Mouse (Mus musculus): ENCODE measurements around the gene Klk1. TPM values are rescaled to one million over a fixed set of nuclear protein-coding genes. Genes with fewer than 3 reads are reported as not detected.

Gene Klk1
- polyA plus RNA-seq, 1 experiment from 2014 or later: not detected

Other genes starting within 250 kb of the Klk1 start
- gene Klk1b9, start 249.3 kb upstream of the Klk1 start, polyA plus RNA-seq (2016; fragmentation: Nextera tagmentation; extraction: Ambion mirVana): not detected in 2 replicates
- not detected in 2 replicates for gene Klk1b11, start 229.5 kb upstream of the Klk1 start, polyA plus RNA-seq (2016; fragmentation: Nextera tagmentation; extraction: Ambion mirVana)
- not detected in 2 replicates for gene Klk1b26, start 213.2 kb upstream of the Klk1 start, polyA plus RNA-seq (2016; fragmentation: Nextera tagmentation; extraction: Ambion mirVana)
- gene Klk1b27, start 173.1 kb upstream of the Klk1 start, polyA plus RNA-seq (2016; fragmentation: Nextera tagmentation; extraction: Ambion mirVana): not detected in 2 replicates
- gene Klk1b21, start 123.0 kb upstream of the Klk1 start, polyA plus RNA-seq (2016; fragmentation: Nextera tagmentation; extraction: Ambion mirVana): not detected in 2 replicates
- not detected in 2 replicates for gene Klk1b22, start 112.7 kb upstream of the Klk1 start, polyA plus RNA-seq (2016; fragmentation: Nextera tagmentation; extraction: Ambion mirVana)
- not detected in 2 replicates for gene Klk1b16, start 88.6 kb upstream of the Klk1 start, polyA plus RNA-seq (2016; fragmentation: Nextera tagmentation; extraction: Ambion mirVana)
- gene Klk1b24, start 37.1 kb upstream of the Klk1 start, polyA plus RNA-seq (2016; fragmentation: Nextera tagmentation; extraction: Ambion mirVana): not detected in 2 replicates
- not detected in 2 replicates for gene Klk1b3, start 27.2 kb upstream of the Klk1 start, polyA plus RNA-seq (2016; fragmentation: Nextera tagmentation; extraction: Ambion mirVana)
- not detected in 2 replicates for gene Klk1b4, start 17.9 kb upstream of the Klk1 start, polyA plus RNA-seq (2016; fragmentation: Nextera tagmentation; extraction: Ambion mirVana)
- gene Klk1b5, start 9.4 kb upstream of the Klk1 start, polyA plus RNA-seq (2016; fragmentation: Nextera tagmentation; extraction: Ambion mirVana): not detected in 2 replicates
- 0.31 TPM in 1 of 2 replicates, not detected in the other for gene Gm36864, start 10.8 kb downstream of the Klk1 start, polyA plus RNA-seq (2016; fragmentation: Nextera tagmentation; extraction: Ambion mirVana)
- gene 1700028J19Rik, start 21.3 kb downstream of the Klk1 start, polyA plus RNA-seq (2016; fragmentation: Nextera tagmentation; extraction: Ambion mirVana): 0.83 and 1.3 TPM in 2 replicates
- gene 2410002F23Rik, start 21.4 kb downstream of the Klk1 start, polyA plus RNA-seq (2016; fragmentation: Nextera tagmentation; extraction: Ambion mirVana): 179 and 198 TPM in 2 replicates
- not detected in 2 replicates for gene Acp4, start 32.0 kb downstream of the Klk1 start, polyA plus RNA-seq (2016; fragmentation: Nextera tagmentation; extraction: Ambion mirVana)
- gene Gm15517, start 36.1 kb downstream of the Klk1 start, polyA plus RNA-seq (2016; fragmentation: Nextera tagmentation; extraction: Ambion mirVana): not detected in 2 replicates
- 2.1 and 2.2 TPM in 2 replicates for gene Clec11a, start 81.5 kb downstream of the Klk1 start, polyA plus RNA-seq (2016; fragmentation: Nextera tagmentation; extraction: Ambion mirVana)
- 12.6 and 14.4 TPM in 2 replicates for gene Shank1, start 84.9 kb downstream of the Klk1 start, polyA plus RNA-seq (2016; fragmentation: Nextera tagmentation; extraction: Ambion mirVana)
- 10.0 and 10.2 TPM in 2 replicates for gene Syt3, start 158.7 kb downstream of the Klk1 start, polyA plus RNA-seq (2016; fragmentation: Nextera tagmentation; extraction: Ambion mirVana)
- gene 1700008O03Rik, start 160.5 kb downstream of the Klk1 start, polyA plus RNA-seq (2016; fragmentation: Nextera tagmentation; extraction: Ambion mirVana): 1.0 and 1.1 TPM in 2 replicates
- gene Lrrc4b, start 203.7 kb downstream of the Klk1 start, polyA plus RNA-seq (2016; fragmentation: Nextera tagmentation; extraction: Ambion mirVana): 10.4 and 12.6 TPM in 2 replicates
- gene Aspdh, start 240.0 kb downstream of the Klk1 start, polyA plus RNA-seq (2016; fragmentation: Nextera tagmentation; extraction: Ambion mirVana): 1.3 and 3.8 TPM in 2 replicates
- 61.5 and 61.7 TPM in 2 replicates for gene Josd2, start 242.6 kb downstream of the Klk1 start, polyA plus RNA-seq (2016; fragmentation: Nextera tagmentation; extraction: Ambion mirVana)